Mouse (Mus musculus) heart, postnatal 10 days (tissue): ENCODE measurements around the gene Fryl. TPM values are rescaled to one million over a fixed set of nuclear protein-coding genes. Genes with fewer than 3 reads are reported as not detected.

Experiments used
- DNase-seq, 2 experiments: peaks; one replicate each; pipeline ENCODE4 v3.0.0; 2021
- intact Hi-C: fragments of 180-260 bp; cut with DNase I; formaldehyde crosslinking; loops from one replicate; pipeline ENCODE4 v1.15.1; 2025
- total RNA-seq, 2 experiments: library from RNA; stranded (reverse); gene quantifications; 2 replicates each; pipeline ENCODE4 v1.2.3; 2021

Gene Fryl
- total RNA-seq, 2 experiments from 2014 or later: 47.4 to 51.3 TPM

DNA sequence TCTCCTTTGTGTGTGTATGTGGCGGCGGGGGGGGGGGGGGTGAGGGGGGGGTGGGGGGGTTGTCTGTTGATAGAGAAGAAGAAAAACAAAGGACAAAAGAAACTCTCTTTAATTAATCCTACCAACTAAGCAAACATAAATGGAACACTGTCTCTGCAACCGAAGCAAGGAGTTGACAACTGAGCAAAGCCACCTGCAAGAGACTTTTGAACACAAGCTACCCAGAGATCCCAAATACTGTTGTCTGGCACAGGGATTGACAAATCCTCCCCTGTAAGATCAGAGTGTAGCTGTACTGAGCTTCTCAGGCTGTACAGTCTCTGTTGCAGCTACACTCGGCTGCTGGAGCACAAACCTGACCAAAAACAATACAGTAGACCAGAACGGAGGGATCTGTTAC, 7.7 kb upstream of the Fryl start:
- DNase-seq: no peak
- intact Hi-C loops: no loop called here

DNA sequence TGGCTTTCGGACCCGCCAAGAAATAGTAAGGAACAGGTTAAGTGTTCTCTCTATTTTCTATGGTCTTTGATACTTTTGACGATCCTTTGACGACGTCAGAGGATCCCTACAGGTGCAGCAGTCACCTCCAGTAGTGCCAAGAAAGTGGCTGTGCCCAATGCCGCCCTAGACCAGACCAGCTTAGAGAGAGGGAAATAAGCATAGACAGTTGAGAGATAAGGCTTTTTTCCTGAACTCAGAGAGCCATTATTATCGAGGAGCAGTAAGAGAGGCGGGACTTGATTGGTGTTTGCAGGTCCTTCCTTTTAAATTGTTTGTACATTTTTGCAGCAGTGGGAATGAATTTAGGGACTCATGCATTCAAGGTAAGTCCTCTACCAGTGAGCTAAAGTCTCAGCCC, 1.3 kb upstream of the Fryl start:
- intact Hi-C loops: loop anchor here (2.0 kb wide), 1 partner anchor 35 kb away; the partner anchor contains the start of gene Ociad1
- no peak for DNase-seq

DNA sequence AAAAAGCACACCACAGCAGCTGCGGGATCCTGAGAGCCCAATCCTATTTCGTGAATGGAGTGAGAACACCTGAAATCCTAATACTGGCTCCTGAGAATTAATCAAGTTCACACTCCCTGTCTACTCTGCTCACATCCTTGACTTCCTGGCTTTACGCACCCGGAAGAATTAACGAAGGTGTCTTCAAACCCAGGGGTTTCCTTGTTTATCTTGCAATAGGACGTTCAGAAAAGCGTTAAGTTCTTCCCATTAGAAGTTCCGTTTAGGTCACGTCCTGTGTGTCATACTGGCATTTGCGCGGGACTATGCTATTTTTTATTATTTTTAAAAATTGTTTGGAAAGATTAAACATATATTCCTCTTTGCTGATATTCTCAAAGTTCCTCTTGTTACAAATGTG, 677 bp upstream of the Fryl start:
- no peak for DNase-seq
- intact Hi-C loops: loop anchor here (2.0 kb wide), 1 partner anchor 36 kb away; the partner anchor contains the start of gene Ociad1

DNA sequence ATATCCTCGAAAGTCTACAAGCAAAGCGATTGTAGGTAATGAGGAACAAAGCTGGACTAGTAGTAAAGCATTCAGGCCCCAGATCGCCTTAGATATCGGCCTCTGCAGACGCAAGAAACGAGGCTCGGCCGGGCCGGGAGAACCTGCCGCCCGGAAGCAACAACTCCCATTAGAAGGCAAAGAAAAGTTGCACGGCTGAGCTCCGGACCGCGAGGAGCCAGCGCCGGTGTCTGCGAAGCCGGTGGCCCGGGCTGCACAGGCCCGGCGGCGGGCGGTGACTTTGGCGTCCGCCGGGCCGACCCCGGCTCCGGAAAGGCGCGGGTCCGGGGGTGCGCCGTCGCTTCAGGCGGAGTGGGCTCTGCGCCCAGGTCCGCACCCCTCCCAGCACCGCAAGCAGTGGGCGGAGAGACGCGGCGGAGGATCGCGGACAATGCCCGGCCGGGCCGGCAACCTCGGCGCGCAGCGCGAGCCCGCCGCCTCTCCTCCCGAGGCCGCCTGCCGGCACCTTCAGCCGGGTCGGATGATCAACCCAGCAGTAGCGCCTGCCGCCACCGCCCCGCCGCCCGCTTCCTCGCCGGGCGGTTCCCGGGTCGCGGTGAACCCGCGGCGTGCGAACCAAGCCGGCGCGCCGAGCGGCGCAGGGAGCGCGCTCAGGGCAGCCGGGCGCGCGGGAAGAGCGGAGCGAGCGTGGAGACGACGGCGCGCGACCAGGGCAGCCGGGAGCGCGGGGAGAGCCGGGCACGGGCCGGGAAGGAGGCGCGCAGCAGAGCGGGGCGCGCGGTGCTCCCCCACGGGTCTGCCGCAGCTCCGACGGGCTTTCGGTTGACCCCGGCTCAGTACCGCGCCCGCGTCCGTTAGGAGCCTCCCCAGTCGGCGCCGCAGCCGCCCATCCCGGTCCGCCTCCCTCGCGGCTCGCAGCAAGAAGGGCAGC, 833 bp downstream of the Fryl start:
- intact Hi-C loops: loop anchor here (2.0 kb wide), 3 partner anchors 25 to 123 kb away; partner anchors contain the start of gene Ociad1
- DNase-seq: peak; percentile 70 to 76

DNA sequence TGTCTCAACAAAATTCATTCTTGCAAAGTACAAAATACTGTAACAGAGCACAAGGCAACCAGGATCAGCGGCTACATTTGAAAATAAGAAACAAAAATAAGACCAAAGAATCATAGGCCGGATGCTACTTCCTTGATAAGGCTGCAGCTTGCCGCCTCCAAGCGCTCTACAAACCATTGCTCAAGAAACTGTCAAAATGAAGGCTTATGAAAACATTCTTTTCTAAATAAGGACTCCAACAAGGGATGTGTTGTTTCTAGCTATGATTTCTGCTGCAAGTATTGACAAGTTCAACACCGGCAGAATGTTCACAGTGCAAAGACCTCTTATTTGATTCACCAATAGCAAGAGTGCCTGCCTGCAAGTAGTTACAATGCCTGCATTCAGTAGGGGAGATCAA, 1.8 kb downstream of the Fryl start:
- intact Hi-C loops: loop anchor here (2.0 kb wide), 2 partner anchors 24 to 122 kb away; no protein-coding TSS in a partner anchor
- DNase-seq: peak in 1 of 2 experiments; percentile 24

DNA sequence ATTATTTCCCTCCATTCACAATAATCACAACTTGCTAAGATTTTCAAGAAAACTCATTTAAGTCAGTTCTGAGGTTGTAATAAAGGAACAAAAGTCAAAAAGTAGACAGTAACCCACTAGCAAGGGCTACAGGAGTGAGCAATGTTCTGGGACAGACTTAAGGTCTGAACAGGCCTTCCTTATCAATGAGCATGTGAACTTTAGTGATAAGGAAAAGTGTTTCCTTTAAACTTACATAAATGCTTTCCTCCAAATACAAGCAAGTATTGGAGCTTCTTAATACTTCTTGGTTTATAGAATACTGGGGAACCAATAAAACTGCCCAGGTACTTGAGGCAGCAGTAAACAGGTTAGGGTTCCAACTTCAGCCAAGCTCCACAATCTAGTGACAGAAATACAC, 3.7 kb downstream of the Fryl start:
- no peak for DNase-seq
- intact Hi-C loops: no loop called here

DNA sequence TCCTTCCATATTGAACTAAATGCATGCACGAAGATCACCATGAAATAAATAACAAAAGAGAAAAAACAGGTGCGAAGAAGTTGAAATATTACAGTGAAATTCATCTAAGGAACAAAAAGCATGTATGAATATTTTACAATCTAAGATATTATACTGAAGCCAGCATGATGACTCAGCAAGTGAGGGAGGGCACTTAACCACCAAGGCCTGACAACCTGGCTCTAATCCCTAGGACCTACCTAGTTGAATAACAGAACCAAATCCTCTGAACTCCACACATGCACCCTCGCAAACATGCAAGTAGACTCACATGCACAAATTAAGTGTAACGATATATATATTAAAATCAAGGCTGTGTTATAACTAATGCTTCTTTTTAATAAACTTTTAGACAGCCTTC, 7.1 kb downstream of the Fryl start:
- DNase-seq: no peak
- intact Hi-C loops: no loop called here

DNA sequence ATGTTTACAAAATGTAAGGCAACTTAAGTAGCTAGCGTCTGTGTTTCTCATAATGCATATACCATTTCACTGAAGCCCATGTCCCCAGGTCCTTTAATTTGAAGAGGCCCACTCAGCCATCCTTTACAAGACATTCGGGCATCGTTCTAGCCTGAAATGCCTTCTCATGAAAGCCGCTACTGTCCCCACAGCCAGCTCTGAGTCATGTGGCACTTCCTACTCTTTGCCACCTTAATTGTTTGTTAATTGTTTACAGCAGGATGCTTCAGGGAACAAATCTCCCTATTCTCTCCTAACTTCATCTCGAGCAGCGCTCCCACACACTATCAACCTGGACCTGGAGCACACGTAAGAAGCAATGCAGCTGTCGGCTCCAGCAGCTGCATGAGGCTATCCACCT, 8.2 kb downstream of the Fryl start:
- intact Hi-C loops: no loop called here
- no peak for DNase-seq

GRCm38 (mm10) chr5:73246414-73246813, 10.0 kb downstream of the Fryl start:
- no peak for DNase-seq
- intact Hi-C loops: no loop called here

- peak; percentile 39 to 49 for DNase-seq
- intact Hi-C loops: no loop called here
Measured at GRCm38 (mm10) chr5:73244403-73244802, 12.0 kb downstream of the Fryl start.

DNA sequence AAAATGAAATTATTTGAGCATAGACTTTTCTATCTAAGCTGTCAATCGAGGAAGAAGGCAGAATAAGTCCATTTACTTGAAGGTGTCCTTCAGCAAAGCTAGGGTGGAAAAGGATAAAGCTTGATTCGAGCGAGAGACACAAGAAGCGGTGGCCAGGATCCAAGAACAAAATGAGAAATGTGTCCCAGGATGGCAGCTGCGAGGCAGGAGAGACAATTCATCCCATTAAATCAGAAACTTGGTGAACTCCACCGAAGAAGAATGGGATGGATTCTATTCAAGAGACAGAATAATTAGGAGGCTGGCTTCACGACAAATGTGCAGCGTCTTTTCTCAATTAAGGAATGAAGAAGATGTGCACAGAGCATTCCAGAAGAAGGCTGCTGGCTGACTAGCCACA, 14.5 kb downstream of the Fryl start:
- no peak for DNase-seq
- intact Hi-C loops: no loop called here

- no peak for DNase-seq
- intact Hi-C loops: no loop called here
Measured at GRCm38 (mm10) chr5:73241332-73241731, 15.1 kb downstream of the Fryl start.

DNA sequence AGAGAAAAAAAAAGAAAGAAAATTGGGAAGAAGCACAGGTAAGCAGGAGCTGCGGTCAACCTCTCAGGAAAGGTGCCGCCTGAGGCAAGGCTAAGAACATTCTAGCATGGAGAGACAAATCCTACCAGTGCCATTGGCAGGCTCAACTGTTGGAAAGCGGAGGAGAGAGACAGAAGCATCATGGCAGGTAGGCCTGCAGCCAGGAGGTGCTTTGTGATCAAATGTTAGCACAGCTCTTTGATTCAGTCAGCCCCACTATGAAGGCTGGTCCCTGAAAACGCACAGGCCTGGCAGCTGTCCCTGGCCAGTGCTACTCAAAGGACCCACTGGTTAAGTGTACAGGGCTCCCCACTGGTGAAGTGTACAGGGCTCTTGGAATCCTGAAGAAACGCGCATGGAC, 16.0 kb downstream of the Fryl start:
- intact Hi-C loops: no loop called here
- DNase-seq: no peak

DNA sequence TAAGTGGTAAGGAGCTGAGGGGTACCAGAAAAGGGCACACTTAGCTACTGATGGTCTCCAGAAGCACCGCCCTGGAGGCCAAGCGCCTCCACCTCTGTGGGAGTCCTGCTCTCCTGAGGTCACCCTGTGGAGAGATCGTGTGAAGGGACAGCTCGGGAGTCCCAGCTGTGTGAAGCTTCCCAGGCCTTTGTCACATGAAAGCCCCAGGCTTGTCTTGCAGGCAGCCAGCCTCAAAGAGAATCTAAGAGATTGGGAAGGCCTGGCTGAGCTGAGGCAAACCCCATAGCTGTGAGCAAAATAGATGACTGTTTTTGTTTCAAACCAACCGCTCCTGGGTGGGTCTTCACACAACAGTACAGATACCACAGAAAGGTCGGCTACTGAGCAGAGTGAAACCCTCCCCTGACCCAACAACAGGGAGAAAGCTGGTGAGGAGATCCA, 19.5 kb downstream of the Fryl start:
- intact Hi-C loops: no loop called here
- no peak for DNase-seq

GRCm38 (mm10) chr5:73235201-73235600, 21.2 kb downstream of the Fryl start:
- no peak for DNase-seq
- intact Hi-C loops: no loop called here

DNA sequence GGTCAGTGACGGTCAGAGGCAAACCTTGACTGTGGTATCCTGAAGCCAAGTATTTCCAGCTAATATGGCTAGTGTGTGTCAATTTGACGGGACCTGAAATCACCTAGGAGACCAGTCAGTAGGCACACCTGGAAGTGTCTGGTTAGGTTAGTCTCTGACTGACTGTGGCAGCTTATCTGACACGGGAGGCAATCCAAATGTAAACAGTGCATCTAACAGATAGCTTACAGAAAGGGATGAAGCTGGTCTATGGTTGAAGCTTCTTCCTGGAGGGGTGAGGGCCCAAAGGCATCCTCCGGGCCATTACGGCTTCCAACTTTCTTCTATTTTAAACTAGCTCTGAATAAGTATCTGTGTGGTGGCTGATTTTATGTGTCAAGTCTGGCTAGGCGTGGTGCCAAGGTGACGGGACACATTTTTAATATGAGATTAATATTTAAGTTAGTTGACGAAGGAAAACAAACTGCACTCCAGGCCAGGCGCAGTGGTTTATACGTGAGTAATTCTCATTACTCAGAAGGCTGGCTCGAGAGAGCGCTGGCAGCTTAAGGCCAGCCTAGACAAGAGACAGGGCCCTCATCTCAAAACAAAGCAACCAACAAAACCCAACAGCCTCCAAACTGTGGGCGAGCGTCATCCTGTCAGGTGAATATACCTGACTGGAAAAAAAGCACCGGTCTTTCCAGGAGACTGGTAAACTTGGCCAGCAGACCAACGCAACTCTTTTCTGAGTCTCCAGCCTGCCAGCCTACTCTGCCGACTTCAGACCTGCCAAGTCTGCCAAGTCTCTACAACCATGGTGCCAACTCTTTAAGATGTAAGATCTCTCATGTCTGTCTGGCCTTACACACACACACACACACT, 23.2 kb downstream of the Fryl start:
- DNase-seq: no peak
- intact Hi-C loops: no loop called here

DNA sequence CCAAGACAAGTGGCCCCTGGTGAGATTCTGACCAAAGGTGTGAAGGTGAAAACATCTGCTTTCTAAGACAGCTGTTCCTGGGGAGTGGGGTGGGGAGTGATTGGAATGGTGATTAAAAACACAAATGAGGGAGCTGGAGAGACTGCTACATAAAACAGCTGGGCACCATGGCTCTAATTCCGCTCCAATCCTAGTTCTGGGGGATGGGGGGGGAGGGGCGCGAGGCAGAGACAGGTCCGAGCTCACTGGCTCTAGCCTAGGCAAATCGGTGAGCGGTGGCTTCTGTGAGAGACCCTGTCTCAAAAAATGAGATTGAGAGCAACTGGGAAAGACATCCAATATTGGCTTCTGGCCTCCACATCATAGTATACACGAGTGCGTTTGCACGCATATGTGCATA, 24.2 kb downstream of the Fryl start:
- no peak for DNase-seq
- intact Hi-C loops: no loop called here

GRCm38 (mm10) chr5:73231835-73232234, 24.6 kb downstream of the Fryl start:
- intact Hi-C loops: loop anchor here (2.0 kb wide), 1 partner anchor 23 kb away; no protein-coding TSS in a partner anchor
- DNase-seq: no peak

DNA sequence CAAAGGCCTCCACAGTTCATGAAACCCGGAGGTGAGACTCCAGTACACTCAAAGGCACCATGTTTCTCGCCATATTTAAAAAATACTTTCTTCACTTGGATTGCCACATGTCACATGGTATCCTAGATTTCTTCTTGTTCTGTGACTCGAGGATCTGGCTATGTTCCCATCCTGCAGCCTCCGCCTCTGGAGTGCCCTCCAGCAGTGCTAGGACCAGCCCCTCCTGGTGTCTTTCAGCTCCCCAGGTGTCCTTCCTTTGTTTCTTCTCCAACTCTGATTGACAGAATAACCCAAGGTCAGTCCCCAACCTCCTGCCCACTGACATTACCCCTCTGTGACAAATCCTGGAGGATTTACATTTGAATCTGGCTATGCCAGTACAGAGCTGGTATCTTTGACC, 26.2 kb downstream of the Fryl start:
- DNase-seq: no peak
- intact Hi-C loops: loop anchor here (2.0 kb wide), 1 partner anchor 25 kb away; no protein-coding TSS in a partner anchor

- intact Hi-C loops: no loop called here
- DNase-seq: peak in 1 of 2 experiments; percentile 46
Measured at GRCm38 (mm10) chr5:73229467-73229866, 27.0 kb downstream of the Fryl start.
